Mouse (Mus musculus) spleen, adult 12 weeks (tissue): ENCODE results near the gene Prima1.

ENCODE experiments used
- DNase-seq: peaks from one replicate; pipeline ENCODE4 v3.0.0; 2022; ENCODE audit warnings: low spot score

The Prima1 gene

DNA sequence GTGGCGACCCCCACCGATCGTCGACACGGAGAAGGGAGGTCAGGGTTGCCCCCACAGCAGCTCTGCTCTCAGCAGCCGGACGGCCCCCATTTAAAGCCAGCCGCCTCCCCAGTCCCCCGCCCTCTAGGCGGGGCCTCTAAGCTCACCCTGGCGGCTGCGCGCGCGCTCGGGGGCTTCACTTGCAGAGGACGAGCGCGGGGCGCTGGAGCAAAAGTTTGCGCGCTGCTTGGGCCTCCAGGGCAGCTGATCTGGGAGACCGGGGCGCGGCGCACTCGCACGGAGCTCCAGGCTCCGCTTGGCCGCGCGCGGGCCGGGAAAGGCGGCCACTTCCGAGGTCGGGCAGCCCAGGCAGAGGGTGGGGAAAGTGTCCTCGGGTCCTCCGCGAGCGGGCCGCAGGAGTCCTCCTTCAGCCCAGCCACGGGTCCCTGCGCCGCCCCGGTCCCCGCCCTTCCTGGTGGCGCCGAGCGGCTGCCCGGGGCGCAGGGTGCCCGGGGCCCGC is at the start of gene Prima1:
Gene Prima1, minus strand, starts transcription at position 68 of the 499 bp plus-strand sequence.
- no peak for DNase-seq

DNA sequence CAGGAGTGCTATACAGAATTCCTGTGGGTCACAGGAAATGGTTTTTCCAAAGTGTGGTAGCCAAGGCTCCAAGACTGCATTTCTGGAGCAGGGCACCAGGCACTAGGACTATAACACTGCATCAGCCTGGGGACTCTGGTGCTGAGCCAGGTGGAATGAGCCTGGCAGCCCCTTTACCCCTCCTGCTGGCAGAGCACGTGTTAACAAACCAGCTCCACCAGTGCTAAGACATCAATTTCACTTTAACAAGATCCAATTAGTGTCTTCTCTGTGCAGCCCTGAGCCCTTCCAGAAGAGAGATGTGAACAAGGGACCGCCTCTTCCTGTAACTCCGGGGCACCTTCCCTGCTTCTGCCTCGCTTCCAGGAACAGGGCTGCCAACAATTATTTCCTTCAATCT is 45.3 kb upstream of the Prima1 start:
- DNase-seq, result no peak

DNA sequence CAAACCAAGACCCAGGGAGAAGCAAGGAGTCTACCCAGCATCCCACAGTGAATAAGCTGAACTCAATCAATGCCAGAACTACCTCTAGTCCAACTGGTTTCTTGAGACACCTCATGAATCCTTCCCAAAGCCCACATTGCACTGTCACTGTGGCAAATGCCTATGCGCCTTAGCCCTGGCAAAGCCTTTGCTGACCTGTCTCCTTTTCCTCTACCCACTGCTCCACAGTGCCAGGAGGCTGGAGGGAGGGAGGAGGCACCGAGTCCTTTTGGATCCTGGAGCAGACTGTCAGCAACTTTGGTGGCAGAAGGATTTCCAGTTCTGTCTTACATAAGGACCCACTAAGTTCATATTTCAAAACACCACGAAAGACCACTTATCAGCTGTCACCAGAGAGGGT is 41.5 kb upstream of the Prima1 start:
- DNase-seq, result no peak

DNA sequence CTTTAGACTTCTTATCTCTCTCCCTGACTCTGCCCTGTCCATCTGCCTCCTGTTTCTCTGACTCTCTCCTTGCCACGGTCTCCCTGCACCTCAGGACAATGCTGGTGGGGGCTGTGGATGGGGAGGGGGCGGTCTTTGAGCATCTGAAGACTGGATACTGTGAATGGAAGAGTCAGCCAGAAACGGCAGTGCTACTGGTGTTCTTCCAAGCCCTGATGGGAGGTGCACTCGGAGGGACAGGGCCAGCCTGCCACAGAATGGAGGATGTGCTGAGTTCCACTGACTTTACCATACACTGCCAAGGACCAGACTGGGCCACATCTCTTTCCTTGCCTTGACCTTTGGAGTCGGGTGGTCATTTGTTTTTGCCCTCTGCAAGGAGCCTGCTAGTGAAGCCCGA is 41.0 kb upstream of the Prima1 start:
- no peak for DNase-seq

DNA sequence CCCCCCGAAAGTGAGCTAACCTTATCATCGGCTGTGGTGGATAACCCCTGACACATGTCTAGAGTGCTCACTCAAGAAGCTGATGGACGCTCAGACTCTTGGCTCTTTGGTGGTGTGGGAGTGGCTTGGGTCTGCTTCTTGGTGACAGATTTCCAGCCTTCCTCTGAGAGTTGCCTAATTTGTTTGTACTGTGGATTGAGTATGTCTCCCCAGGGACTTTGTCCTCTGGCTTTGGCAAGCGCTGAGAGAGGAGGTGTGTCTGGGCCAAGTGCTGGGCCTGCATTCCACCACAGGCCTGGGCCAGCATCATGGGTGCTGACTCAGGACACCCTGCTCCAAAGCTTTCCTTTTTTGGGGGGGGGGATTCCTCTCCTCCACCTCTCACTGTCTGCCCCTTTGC is 40.0 kb upstream of the Prima1 start:
- DNase-seq, result no peak

DNA sequence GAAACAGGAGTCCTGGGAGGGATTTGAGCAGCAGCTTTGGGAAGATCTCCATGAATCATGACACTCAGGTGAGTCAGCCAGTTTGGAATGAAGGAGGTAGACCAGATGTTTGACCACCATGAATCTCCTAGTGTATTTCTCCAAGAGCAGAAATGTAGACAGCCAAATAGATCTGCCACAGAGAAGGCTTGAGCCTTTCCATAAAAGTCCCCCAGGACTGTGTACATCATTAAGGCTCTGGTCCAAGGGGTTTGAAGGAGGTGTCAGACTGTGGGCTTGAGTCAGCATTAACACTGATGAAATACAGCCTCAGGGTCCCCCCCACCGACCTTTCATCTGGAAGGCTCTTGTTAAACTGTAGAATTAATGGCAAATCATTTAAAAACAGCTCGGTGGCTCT is 39.5 kb upstream of the Prima1 start:
- DNase-seq, result no peak

DNA sequence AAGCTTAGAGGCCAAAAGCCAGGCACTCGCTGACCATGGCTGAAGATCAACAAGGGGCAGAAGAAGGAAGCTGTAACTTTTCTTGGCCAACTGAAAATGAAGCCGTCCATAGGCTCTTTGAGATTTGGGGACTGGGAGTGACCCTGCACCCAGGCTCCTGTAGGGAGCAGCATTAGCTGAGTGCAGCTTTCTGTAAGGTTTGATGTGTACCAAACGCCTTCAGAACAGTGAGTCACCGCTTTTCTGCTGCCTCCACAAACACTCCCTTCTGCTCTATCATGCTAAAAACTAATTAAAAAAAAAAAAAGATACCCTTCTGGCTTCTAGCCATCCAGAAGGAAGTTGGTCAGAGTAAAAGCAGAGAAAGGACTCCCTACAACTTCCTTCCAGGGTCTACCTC is 34.5 kb upstream of the Prima1 start:
- no peak for DNase-seq

DNA sequence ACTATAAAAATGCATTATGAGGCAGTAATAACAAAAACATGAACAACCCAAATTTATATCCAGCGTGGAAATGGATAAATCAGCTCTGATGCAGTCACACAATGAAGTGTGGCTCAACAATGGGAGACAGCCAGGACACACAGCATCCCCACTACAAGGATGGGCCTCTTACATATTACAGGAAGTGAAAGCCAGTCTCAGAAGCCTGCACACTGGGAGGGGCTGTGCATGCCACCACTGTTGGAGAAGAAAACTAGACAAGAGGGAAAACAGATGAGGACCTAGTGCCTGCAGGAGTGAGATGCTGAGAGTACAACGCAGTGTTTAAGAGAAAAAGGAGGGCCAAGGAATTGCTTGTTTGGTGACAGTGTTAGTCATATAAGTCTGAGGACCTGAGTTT is 31.8 kb upstream of the Prima1 start:
- DNase-seq, result no peak

DNA sequence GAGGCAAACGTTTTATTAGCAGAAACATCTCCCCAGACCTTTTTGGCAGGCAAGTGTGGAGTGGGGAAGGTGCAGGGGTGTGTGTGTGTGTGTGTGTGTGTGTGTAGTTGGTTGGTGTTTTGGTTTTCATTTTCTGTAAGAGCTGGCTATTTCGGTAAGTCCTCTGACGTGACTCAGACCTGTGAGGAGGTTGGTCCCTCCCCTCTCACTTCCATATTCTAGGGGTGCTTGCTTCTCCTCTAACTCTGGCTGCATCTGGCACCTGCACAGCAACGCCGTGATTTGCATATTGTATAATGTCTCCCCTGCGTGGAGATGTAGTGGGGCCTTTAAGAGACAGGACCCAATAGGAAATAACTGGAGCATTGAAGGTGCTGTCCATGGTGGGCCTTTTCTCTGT is 31.1 kb upstream of the Prima1 start:
- no peak for DNase-seq

DNA sequence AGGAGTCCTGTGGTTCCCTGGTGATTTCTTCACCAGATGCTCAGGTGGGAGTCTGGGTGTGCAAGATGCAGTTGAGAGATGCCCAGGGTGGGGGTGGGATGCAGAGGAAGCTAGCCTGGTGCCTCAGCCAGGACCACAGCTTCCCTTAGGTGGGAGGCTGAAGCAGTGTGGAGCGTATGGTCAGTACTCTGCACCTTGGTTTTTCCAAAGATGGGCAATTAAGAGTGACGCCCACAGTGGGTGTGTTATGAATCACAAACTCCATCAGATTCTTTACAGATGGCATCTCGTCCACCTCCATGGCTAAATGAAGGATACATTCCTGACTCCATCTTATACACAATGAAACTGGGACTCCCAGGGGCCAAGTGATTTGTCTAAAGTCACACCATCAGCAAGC is 30.2 kb upstream of the Prima1 start:
- DNase-seq, result no peak

DNA sequence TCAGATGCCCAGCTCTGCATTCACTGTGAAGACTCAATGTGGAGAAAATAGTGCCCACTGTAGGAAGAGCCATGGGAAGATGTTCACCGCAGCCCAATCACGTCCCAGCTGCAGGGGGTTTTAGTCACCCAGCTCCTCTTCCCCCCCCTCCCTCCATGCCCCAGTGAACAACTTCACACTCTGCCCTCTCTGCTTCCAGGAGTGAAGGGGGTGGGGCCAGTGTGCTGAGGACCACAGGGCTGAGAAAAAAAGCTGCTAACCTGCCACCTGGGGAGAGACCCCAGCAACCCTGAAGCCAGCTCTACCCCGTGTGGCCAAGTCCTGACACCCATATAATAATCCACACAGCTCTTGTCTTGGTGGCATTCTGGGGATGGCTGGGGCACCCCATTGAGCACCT is 24.7 kb upstream of the Prima1 start:
- DNase-seq, result no peak

DNA sequence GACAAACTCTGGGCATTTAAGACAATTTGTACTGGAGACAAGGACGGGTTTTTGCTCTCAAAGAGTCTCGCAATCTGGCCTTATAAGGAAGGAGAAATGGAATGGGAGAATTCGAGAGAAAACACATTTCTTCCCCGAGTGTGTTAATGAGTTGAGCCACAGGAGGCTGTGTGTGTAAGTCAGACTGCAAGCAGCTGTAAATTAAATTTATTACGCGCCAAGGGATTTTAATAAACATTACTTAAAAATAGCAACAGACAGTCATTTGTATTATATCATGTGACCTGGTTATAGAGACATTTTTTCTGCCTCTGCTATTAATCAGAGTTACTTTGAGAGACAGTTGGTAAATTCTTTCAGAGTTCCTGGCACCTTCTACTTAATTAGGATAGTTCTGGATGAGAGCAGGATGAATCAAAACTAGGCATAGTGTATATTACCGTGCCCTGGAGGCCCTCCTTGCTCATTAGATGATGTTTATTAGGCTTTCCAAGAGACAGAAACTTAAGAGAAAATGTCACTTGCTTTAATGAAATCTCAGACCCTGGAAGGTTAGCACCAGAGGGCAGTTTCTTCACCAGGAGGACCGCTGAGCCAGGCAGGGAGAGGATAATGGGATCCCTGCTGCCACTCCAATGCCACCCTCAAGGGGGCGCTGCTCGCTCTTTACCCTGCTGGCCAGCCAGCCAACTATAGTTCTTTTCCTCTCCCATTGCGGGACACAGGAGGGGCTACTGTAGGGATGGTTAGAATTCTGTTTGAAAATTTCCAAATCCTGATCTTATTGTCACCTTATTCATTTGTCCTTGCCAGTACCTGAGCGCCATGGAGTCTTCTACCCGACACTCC is 20.3 kb upstream of the Prima1 start:
- DNase-seq, result no peak

DNA sequence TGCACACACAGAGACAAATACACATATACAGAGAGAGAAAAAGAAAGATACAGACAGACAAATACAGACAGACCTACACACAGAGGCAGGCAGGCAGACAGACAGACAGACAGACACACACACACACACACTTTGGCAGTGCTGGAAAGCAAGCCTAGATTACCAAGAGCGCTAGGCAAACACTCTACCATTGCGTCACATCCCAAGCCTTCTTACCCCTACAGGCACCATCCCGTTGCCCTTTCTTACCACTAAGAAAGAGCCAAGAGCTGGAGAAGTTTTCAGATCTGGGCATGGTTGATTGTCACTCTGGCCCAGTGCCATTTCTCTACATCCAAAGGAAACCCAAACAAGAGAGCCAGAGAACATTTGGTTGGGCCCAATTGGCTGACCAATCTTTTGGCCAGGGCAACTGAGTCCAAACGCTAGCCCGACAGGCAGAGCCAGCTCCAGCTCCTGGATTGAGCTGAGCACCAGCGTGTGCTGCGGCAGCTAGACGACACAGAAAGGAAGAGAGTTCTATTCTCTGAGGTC is 11.0 kb upstream of the Prima1 start:
- DNase-seq, result no peak

DNA sequence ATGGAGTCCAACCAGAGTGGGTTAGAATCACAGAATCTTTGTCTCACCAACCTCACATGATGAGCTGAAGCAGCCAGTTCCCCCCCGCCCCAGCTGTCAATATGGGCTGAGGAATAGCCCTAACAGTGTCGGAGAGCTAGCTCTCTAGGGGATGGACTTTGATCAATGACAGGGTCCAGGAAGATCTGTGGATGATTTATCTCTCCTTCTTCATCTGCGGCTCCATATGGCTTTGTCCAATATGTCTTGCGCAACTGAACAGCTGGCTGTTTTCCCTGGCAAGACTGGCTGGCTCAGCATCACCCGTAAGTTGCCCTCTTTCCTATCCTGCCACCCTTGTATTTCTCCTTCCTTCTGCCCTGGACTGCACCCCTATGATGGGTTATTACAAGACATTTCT is 9.2 kb upstream of the Prima1 start:
- no peak for DNase-seq

DNA sequence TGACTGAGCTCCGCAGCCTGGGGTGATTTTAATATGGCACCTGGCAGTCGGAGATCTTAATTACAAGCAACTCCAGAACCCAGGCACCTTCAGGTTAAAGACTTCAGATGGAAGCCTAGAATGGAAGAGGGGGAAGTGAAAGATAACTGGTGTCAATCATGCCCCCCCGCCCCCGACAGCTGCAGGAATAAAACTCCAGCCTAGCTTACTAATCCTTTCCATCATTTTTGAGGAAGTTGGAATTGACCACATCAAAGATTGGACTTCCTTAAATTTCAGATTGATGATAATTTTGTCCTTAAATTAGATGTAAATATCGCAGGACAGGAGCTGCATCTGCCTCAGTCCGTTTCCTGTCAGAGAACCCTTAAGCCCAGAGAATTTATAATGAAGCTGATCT is 8.4 kb upstream of the Prima1 start:
- no peak for DNase-seq

DNA sequence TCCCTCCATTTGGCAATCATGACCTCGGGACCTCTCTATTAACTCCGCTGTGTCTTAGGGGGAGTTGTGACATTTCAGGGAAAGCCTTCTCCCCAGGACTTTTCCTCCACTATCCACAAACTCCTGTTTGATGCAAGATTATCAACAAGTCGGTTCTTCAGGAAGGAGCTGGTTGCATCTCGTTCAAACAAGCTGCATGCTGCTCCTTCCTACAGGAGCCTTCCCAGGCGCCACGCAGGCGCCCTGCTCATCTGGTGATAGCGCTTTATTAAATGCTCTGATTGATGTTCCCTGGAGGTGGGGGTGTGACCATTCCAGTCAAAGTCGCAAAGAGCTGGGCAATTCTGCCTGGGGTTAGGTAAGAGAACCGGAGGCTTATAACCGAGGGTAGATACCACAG is 1.1 kb upstream of the Prima1 start:
- no peak for DNase-seq

DNA sequence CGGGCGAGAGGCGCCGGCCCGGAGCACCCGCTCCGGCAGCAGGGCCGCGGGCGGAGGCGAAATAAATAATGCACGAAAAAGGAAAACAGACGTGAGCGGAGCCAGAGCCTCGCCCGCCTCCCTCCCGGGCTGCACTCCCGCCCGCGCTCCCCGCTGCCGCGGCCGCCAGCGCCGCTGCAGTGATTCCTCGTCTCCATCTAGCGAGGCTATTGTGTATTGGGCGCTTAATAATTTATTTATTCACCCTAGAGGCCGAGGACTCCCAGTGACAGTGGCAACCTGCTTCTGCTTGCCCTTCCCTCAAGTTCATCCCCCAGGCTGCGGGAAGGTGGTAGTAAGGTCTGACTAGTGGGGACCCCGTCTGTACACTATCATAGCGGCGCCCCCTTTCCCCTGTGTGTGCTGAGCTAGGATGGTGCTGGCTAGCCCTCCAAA is 658 bp upstream of the Prima1 start:
- no peak for DNase-seq

DNA sequence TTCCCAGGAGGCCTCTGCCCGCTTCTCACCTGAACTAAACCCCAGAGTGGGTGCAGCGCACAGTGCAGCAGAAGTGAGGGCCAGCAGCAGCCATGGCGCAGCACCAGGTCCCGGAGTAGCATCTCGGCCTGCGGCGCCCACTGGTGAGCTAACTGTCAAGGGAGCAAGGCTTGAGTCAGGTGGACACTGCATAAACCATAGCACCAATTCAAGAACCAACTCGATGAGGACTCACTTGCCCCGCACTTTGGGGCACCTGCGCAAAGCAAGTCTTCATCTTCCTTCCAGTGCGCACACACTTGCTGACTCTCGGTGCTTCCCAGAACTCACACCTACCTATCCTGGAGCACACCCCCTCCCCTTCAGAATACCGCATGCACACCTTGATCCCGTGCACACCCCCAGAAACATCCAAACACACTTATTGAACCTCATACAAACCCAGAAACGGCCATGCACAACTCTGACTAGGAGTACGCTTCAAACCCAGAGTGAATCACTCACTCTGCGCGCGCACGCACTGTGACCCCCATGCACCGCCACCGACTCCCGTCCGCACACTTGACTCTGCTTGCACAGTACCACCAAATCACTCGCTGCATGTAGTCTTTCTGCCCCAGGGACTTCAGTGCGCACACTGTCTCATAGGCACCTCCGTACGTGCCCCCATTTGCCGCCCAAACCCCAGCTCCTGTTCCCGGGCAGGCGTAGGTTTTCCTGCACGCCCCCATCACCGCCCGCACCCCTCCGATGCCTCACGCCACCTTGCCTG is 453 bp downstream of the Prima1 start:
- no peak for DNase-seq

DNA sequence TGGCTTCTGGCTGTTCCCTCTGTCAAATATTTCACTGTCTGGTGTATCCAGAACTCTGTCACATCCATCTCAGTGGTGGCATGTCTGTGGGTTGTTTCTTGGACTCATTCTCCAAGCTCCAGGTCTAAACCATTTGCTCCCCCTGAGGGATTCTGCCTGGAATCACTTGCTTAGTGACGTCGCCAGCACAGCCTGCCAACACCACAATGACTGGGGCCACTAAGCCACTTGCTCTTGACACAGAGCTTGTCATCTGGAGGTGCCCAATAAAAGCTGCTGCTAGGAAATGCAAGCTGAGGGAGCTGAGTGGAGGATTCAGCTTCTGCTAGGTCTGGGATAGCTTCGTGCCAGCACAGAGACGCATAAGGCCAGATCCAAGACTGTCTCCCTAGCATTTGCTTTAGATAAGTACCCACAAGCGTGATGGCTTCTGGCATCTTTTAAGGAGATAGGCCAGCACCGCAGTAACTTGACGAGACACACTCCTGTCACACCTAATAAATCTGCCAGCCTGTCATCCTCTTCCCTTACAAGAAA is 3.0 kb downstream of the Prima1 start:
- DNase-seq, result no peak

DNA sequence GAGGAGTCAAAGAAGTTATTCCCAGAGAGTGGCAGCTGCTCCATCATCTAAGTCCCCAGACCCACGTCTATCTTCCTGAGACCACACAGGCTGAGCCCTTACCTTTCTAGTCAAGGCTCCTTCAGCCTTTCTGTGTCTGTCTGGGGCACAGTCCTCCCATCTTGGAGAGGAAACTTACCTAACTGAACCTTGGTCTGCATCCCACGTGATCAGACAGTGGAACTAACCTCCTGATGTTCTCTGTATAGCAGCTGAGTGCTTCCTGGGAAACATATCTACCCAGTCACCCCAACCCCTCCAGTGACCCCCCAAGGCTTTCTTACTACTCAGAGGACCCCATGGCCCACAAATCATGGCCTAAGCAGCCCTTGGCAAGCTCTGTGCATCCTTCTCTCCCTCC is 6.1 kb downstream of the Prima1 start:
- no peak for DNase-seq

DNA sequence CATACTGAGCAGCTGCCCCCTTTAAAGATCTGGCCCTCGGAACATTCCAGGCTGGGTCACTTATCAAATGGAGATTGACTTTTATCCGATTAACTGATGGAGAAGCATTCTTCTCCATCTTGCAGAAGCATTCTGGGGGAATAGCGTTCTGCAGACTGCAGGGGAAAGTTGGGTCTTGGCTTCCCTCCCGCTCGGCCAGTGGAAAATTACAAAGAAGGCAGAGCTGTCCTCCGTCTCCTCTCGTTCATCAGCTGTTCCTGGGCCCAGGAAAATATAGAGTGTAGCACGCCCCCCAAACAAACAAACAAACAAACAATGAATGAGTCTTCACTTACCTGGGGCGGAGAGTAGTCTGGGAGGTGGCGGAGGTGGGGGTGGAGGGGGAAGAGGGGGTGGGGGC is 6.7 kb downstream of the Prima1 start:
- no peak for DNase-seq

DNA sequence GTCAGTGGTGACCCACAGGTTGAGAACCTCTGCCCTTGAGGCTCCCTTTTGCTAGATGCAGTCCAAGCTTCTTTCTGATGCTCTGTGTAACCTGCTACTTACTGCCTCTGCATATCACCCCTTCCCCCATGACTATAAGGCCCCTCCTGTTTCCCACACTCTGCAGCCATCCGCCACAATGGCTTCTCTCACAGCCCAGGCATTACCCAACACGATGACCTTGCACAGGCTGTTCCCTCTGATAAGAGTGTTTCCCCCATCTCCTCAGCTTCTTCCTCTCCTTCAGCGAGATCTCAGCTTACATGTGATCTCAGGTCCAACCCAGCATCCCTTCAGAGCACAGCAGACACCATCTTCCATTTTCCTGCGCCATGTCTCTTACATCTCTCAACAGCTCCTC is 12.9 kb downstream of the Prima1 start:
- DNase-seq, result no peak

DNA sequence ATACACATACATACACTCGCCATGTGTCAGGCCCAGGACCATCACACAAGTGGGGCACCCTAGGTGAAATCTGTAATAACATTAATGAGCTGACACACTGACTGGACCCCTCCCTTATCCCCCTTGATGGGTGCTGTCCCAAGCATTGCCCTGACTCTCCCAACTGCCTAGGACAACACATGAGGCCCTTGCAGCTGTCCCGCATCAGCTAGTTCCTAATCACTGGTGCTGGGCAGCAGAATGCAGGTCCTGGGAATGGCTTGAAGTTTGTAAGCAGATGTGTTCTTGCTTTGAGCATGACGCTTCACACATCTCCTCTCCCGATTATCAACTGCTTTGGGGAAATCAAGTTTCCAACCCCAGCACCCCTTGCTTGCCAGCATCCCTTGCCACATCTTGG is 15.8 kb downstream of the Prima1 start:
- no peak for DNase-seq
